Mouse (Mus musculus): Measurements from ENCODE around the gene Vmp1. TPM values are rescaled to one million over a fixed set of nuclear protein-coding genes. Genes with fewer than 3 reads are reported as not detected.

The Vmp1 gene
- polyA plus RNA-seq, 1 experiment from 2014 or later, result 141 TPM

- Histone ChIP-seq H3K9ac (ENCODE audit: low read depth, low read length) (no peak overlapping the region), H3K36me3 (ENCODE audit: control insufficient read depth, insufficient read depth, low read length) (peaks cover 41% of the 10 kb centered on the region), H3K4me1 (ENCODE audit: control insufficient read depth, insufficient read depth, low read length) (no peaks in the 10 kb centered on the region), H3K9me3 (ENCODE audit: control insufficient read depth, low read length) (no peaks in the 10 kb centered on the region), H3K27me3 (ENCODE audit: control insufficient read depth, insufficient read depth, low read length) (no peaks in the 10 kb centered on the region), H3K4me3 (ENCODE audit: low read length) (no peak overlapping the region), H3K4me2 (replicated peaks; ENCODE audit: low read depth, low read length) (no peak overlapping the region), H3K27ac (ENCODE audit: low read depth, low read length) (no peak overlapping the region)
- no peak for ATAC-seq (ENCODE audit: low FRiP score, low TSS enrichment)
Measured at GRCm38 (mm10) chr11:86663977-86664376, 19.7 kb downstream of the Vmp1 start.

GRCm38 (mm10) chr11:86662986-86663895 is 20.4 kb downstream of the Vmp1 start:
- Histone ChIP-seq H3K27ac (ENCODE audit: low read depth, low read length) (no peak overlapping the region), H3K9ac (ENCODE audit: low read depth, low read length) (no peak overlapping the region), H3K4me2 (replicated peaks; ENCODE audit: low read depth, low read length) (no peak overlapping the region), H3K27me3 (ENCODE audit: control insufficient read depth, insufficient read depth, low read length) (no peaks in the 10 kb centered on the region), H3K9me3 (ENCODE audit: control insufficient read depth, low read length) (no peaks in the 10 kb centered on the region), H3K4me3 (ENCODE audit: low read length) (no peak overlapping the region), H3K36me3 (ENCODE audit: control insufficient read depth, insufficient read depth, low read length) (peaks cover 44% of the 10 kb centered on the region), H3K4me1 (ENCODE audit: control insufficient read depth, insufficient read depth, low read length) (no peaks in the 10 kb centered on the region)
- 92% methylated on average over 8 of the region's 8 CpGs for WGBS
- ATAC-seq (ENCODE audit: low FRiP score, low TSS enrichment), result no peak

- no peak overlapping the region for H3K4me3 ChIP-seq (ENCODE audit: low read length)
- H3K27me3 ChIP-seq (ENCODE audit: control insufficient read depth, insufficient read depth, low read length), result no peaks in the 10 kb centered on the region
- no peak overlapping the region for H3K9ac ChIP-seq (ENCODE audit: low read depth, low read length)
Measured at GRCm38 (mm10) chr11:86657863-86658262, 25.8 kb downstream of the Vmp1 start.

GRCm38 (mm10) chr11:86656849-86657567 is 26.6 kb downstream of the Vmp1 start:
- H3K27ac ChIP-seq (ENCODE audit: low read depth, low read length), result no peak overlapping the region
- no peak overlapping the region for H3K9ac ChIP-seq (ENCODE audit: low read depth, low read length)
- no peak for ATAC-seq (ENCODE audit: low FRiP score, low TSS enrichment)
- H3K27me3 ChIP-seq (ENCODE audit: control insufficient read depth, insufficient read depth, low read length), result no peaks in the 10 kb centered on the region
- peaks cover 17% of the 10 kb centered on the region for H3K36me3 ChIP-seq (ENCODE audit: control insufficient read depth, insufficient read depth, low read length)
- no peaks in the 10 kb centered on the region for H3K9me3 ChIP-seq (ENCODE audit: control insufficient read depth, low read length)
- H3K4me3 ChIP-seq (ENCODE audit: low read length), result no peak overlapping the region
- no peak overlapping the region for H3K4me2 ChIP-seq (replicated peaks; ENCODE audit: low read depth, low read length)
- no peaks in the 10 kb centered on the region for H3K4me1 ChIP-seq (ENCODE audit: control insufficient read depth, insufficient read depth, low read length)
- WGBS, result 85% methylated on average over 4 of the region's 4 CpGs

More at GRCm38 (mm10) chr11:86657863-86658262, 25.8 kb downstream of the Vmp1 start:
- H3K36me3 ChIP-seq (ENCODE audit: control insufficient read depth, insufficient read depth, low read length), result peaks cover 22% of the 10 kb centered on the region
- H3K4me2 ChIP-seq (replicated peaks; ENCODE audit: low read depth, low read length), result no peak overlapping the region
- H3K9me3 ChIP-seq (ENCODE audit: control insufficient read depth, low read length), result no peaks in the 10 kb centered on the region
- no peak for ATAC-seq (ENCODE audit: low FRiP score, low TSS enrichment)
- H3K4me1 ChIP-seq (ENCODE audit: control insufficient read depth, insufficient read depth, low read length), result no peaks in the 10 kb centered on the region
- no peak overlapping the region for H3K27ac ChIP-seq (ENCODE audit: low read depth, low read length)

GRCm38 (mm10) chr11:86655671-86656070 is 28.0 kb downstream of the Vmp1 start:
- H3K4me2 ChIP-seq (replicated peaks; ENCODE audit: low read depth, low read length), result no peak overlapping the region
- peaks cover 7% of the 10 kb centered on the region for H3K36me3 ChIP-seq (ENCODE audit: control insufficient read depth, insufficient read depth, low read length)
- 36% methylated on average over 1 of the region's 1 CpGs for WGBS
- no peak overlapping the region for H3K9ac ChIP-seq (ENCODE audit: low read depth, low read length)
- H3K27ac ChIP-seq (ENCODE audit: low read depth, low read length), result no peak overlapping the region
- no peaks in the 10 kb centered on the region for H3K4me1 ChIP-seq (ENCODE audit: control insufficient read depth, insufficient read depth, low read length)
- no peaks in the 10 kb centered on the region for H3K9me3 ChIP-seq (ENCODE audit: control insufficient read depth, low read length)
- no peak overlapping the region for H3K4me3 ChIP-seq (ENCODE audit: low read length)
- ATAC-seq (ENCODE audit: low FRiP score, low TSS enrichment), result no peak
- H3K27me3 ChIP-seq (ENCODE audit: control insufficient read depth, insufficient read depth, low read length), result no peaks in the 10 kb centered on the region

- Histone ChIP-seq H3K27me3 (ENCODE audit: control insufficient read depth, insufficient read depth, low read length) (no peaks in the 10 kb centered on the region), H3K9ac (ENCODE audit: low read depth, low read length) (no peak overlapping the region), H3K9me3 (ENCODE audit: control insufficient read depth, low read length) (no peaks in the 10 kb centered on the region), H3K27ac (ENCODE audit: low read depth, low read length) (no peak overlapping the region), H3K4me1 (ENCODE audit: control insufficient read depth, insufficient read depth, low read length) (no peaks in the 10 kb centered on the region), H3K4me3 (ENCODE audit: low read length) (no peak overlapping the region), H3K4me2 (replicated peaks; ENCODE audit: low read depth, low read length) (no peak overlapping the region), H3K36me3 (ENCODE audit: control insufficient read depth, insufficient read depth, low read length) (peaks cover 4% of the 10 kb centered on the region)
- WGBS, result 84% methylated on average over 4 of the region's 4 CpGs
- ATAC-seq (ENCODE audit: low FRiP score, low TSS enrichment), result no peak
Measured at GRCm38 (mm10) chr11:86654096-86654495, 29.5 kb downstream of the Vmp1 start.

- Histone ChIP-seq H3K9ac (ENCODE audit: low read depth, low read length) (no peak overlapping the region), H3K9me3 (ENCODE audit: control insufficient read depth, low read length) (no peaks in the 10 kb centered on the region), H3K4me1 (ENCODE audit: control insufficient read depth, insufficient read depth, low read length) (no peaks in the 10 kb centered on the region), H3K4me2 (replicated peaks; ENCODE audit: low read depth, low read length) (no peak overlapping the region), H3K27ac (ENCODE audit: low read depth, low read length) (no peak overlapping the region), H3K4me3 (ENCODE audit: low read length) (no peak overlapping the region), H3K27me3 (ENCODE audit: control insufficient read depth, insufficient read depth, low read length) (no peaks in the 10 kb centered on the region), H3K36me3 (ENCODE audit: control insufficient read depth, insufficient read depth, low read length) (no peaks in the 10 kb centered on the region; the same call in 1 of the 2 replicates)
- WGBS, result 46% methylated on average over 3 of the region's 3 CpGs
- no peak for ATAC-seq (ENCODE audit: low FRiP score, low TSS enrichment)
Measured at GRCm38 (mm10) chr11:86653446-86653845, 30.2 kb downstream of the Vmp1 start.

GRCm38 (mm10) chr11:86652578-86652979 is 31.1 kb downstream of the Vmp1 start:
- H3K9me3 ChIP-seq (ENCODE audit: control insufficient read depth, low read length), result no peaks in the 10 kb centered on the region
- ATAC-seq (ENCODE audit: low FRiP score, low TSS enrichment), result no peak
- WGBS, result 90% methylated on average over 4 of the region's 4 CpGs
- H3K4me1 ChIP-seq (ENCODE audit: control insufficient read depth, insufficient read depth, low read length), result no peaks in the 10 kb centered on the region
- no peak overlapping the region for H3K9ac ChIP-seq (ENCODE audit: low read depth, low read length)
- H3K27me3 ChIP-seq (ENCODE audit: control insufficient read depth, insufficient read depth, low read length), result no peaks in the 10 kb centered on the region
- H3K4me3 ChIP-seq (ENCODE audit: low read length), result no peak overlapping the region
- no peak overlapping the region for H3K4me2 ChIP-seq (replicated peaks; ENCODE audit: low read depth, low read length)
- no peaks in the 10 kb centered on the region; the same call in 1 of the 2 replicates for H3K36me3 ChIP-seq (ENCODE audit: control insufficient read depth, insufficient read depth, low read length)
- no peak overlapping the region for H3K27ac ChIP-seq (ENCODE audit: low read depth, low read length)

- H3K4me1 ChIP-seq (ENCODE audit: control insufficient read depth, insufficient read depth, low read length), result no peaks in the 10 kb centered on the region
- no peak overlapping the region for H3K4me2 ChIP-seq (replicated peaks; ENCODE audit: low read depth, low read length)
- H3K4me3 ChIP-seq (ENCODE audit: low read length), result no peak overlapping the region
- H3K27me3 ChIP-seq (ENCODE audit: control insufficient read depth, insufficient read depth, low read length), result no peaks in the 10 kb centered on the region
- H3K9me3 ChIP-seq (ENCODE audit: control insufficient read depth, low read length), result no peaks in the 10 kb centered on the region
- 73% methylated on average over 6 of the region's 6 CpGs for WGBS
- H3K27ac ChIP-seq (ENCODE audit: low read depth, low read length), result no peak overlapping the region
- no peak for ATAC-seq (ENCODE audit: low FRiP score, low TSS enrichment)
- no peaks in the 10 kb centered on the region for H3K36me3 ChIP-seq (ENCODE audit: control insufficient read depth, insufficient read depth, low read length)
- no peak overlapping the region for H3K9ac ChIP-seq (ENCODE audit: low read depth, low read length)
Measured at GRCm38 (mm10) chr11:86650676-86651075, 33.0 kb downstream of the Vmp1 start.

All from kidney, embryonic 14.5 days (tissue).